Mouse (Mus musculus) stomach, embryonic 15.5 days (tissue): Measurements from ENCODE around the gene Muc4. TPM values are rescaled to one million over a fixed set of nuclear protein-coding genes. Genes with fewer than 3 reads are reported as not detected.
A peak's percentile ranks its signal among the peaks of the same experiment; 100 is the strongest.

Experiments used
- ATAC-seq: fragments of 200-750 bp; cut with Nextera tagmentation; 2 replicates; pipeline ENCODE4 v1.8.0; 2017; ENCODE audit warnings: low read depth, moderate number of reproducible peaks, moderate TSS enrichment; ENCODE audit not compliant: insufficient read depth, low FRiP score
- H3K27ac ChIP-seq: fragments of 300-500 bp; sonication (generic); 2 replicates; pipeline ENCODE4 v1.5.1; 2015; ENCODE audit warnings: mild to moderate bottlenecking, inconsistent platforms
- H3K27me3 ChIP-seq: fragments of 300-500 bp; sonication (generic); replicated peaks from 2 replicates; pipeline ENCODE4 v1.6.1; 2015; ENCODE audit warnings: inconsistent platforms
- H3K36me3 ChIP-seq: fragments of 300-500 bp; sonication (generic); 2 replicates; pipeline ENCODE4 v1.6.1; 2015; ENCODE audit warnings: inconsistent platforms
- H3K4me1 ChIP-seq: fragments of 300-500 bp; sonication (generic); 2 replicates; pipeline ENCODE4 v1.6.1; 2015; ENCODE audit warnings: inconsistent platforms
- H3K4me2 ChIP-seq: fragments of 300-500 bp; sonication (generic); 2 replicates; pipeline ENCODE4 v1.6.1; 2015; ENCODE audit warnings: mild to moderate bottlenecking, inconsistent platforms
- H3K4me3 ChIP-seq: fragments of 300-500 bp; sonication (generic); replicated peaks from 2 replicates; pipeline ENCODE4 v1.5.1; 2015; ENCODE audit warnings: inconsistent platforms
- H3K9ac ChIP-seq: fragments of 300-500 bp; sonication (generic); 2 replicates; pipeline ENCODE4 v1.6.1; 2015; ENCODE audit warnings: inconsistent platforms
- H3K9me3 ChIP-seq: fragments of 300-500 bp; sonication (generic); 2 replicates; pipeline ENCODE4 v1.6.1; 2016; ENCODE audit warnings: inconsistent platforms
- WGBS: fragments of 180-500 bp; shearing (Covaris S2); methylation state at CpG from one replicate; pipeline ENCODE4 v1.1.7; 2015; 5-methylcytosine and 5-hydroxymethylcytosine counted together
- polyA plus RNA-seq: library from polyadenylated mRNA; unstranded; fragments of >200 nt; fragmentation: Nextera tagmentation; extraction: Ambion mirVana; gene quantifications from 2 replicates; pipeline ENCODE4 v1.2.1, GENCODE M21; 2015

Muc4 gene
- polyA plus RNA-seq, 1 experiment from 2014 or later: 7.3 TPM

DNA sequence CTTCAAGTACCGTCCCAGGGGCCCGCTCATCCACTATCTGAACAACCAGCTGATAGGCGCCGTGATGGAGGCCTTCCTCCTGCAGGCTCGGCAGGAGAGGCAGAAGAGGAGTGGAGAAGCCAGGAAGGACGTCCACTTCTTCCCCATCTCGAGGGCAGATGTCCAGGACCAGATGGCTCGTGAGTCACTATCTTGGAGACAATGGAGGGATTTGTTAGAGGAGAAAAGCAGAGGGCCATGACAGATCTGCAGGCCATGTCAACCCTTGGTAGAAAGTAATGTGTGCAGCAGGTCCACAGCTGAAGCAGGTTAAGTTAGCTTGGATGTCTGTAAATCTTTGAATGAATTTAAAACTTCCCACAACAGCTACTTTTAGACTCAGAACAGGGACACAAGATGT is 43.3 kb downstream of the Muc4 start:
- no peak overlapping the region for H3K27ac ChIP-seq
- 53% methylated on average over 8 of the region's 8 CpGs for WGBS
- no peak for ATAC-seq

DNA sequence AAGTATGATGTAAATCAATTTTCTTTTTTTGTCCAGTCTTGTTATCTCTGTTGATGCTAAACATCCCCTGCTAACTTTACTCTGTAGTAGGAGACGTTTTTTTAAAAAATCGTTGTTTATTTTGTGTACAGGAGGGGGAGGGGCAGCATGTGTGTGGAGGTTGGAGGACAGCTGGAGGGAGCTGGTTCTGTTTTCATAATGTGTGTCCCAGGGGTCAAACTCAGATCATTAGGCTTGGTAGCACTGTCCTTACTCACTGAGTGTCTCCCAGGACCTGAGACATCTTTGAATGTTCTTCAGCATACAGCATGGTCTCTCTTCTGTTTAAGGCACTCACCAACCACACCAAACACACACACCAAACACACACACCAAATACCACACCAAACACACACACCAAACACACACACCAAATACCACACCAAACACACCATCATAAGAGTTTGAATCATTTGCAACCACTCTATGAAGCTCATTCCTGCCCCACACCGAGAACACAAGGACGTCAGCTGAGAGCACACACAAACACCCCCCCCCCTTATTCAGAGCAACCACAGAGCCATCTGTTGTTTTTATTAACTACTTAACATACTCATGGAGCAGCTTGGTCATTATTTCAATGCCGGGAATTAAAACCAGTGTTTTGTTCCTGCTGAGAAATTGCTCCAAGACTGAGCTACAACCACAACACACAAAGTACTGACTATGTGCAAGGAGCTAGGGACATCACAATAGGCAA is 47.8 kb downstream of the Muc4 start:
- Histone ChIP-seq H3K4me1 (no peaks in the 10 kb centered on the region), H3K9ac (no peak overlapping the region), H3K36me3 (no peaks in the 10 kb centered on the region), H3K4me2 (no peak overlapping the region), H3K27me3 (no peaks in the 10 kb centered on the region), H3K4me3 (no peak overlapping the region), H3K9me3 (no peaks in the 10 kb centered on the region), H3K27ac (no peak overlapping the region)
- ATAC-seq: no peak
- 45% methylated on average over 5 of the region's 5 CpGs for WGBS

More for the DNA sequence above, 43.3 kb downstream of the Muc4 start:
- Histone ChIP-seq H3K4me2 (no peak overlapping the region), H3K9ac (no peak overlapping the region), H3K4me1 (no peaks in the 10 kb centered on the region), H3K9me3 (no peaks in the 10 kb centered on the region), H3K36me3 (no peaks in the 10 kb centered on the region), H3K27me3 (no peaks in the 10 kb centered on the region), H3K4me3 (no peak overlapping the region)

DNA sequence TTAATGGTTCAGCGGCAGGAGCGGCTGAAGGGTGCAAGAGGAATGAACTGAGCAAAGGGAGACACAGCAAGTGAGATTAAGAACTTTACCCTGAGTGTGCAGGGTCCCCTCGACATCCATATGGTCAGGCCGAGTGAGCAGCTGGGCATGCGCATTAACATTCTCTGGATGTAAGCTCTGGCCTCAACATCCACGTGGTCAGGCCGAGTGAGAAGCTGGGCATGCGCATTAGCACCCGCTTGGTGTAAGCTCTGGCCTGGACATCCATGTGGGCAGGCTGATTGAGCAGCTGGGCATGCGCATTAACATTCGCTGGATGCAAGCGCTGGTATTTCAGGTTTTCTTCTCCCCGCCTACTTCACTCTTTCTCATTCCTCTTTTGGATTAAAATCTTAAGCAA is 49.2 kb downstream of the Muc4 start:
- no peak overlapping the region for H3K27ac ChIP-seq
- H3K36me3 ChIP-seq: no peaks in the 10 kb centered on the region
- H3K4me2 ChIP-seq: no peak overlapping the region
- no peak for ATAC-seq
- H3K9ac ChIP-seq: no peak overlapping the region
- no peaks in the 10 kb centered on the region for H3K9me3 ChIP-seq
- WGBS: 75% methylated on average over 13 of the region's 13 CpGs
- no peaks in the 10 kb centered on the region for H3K4me1 ChIP-seq
- H3K4me3 ChIP-seq: no peak overlapping the region
- H3K27me3 ChIP-seq: no peaks in the 10 kb centered on the region

DNA sequence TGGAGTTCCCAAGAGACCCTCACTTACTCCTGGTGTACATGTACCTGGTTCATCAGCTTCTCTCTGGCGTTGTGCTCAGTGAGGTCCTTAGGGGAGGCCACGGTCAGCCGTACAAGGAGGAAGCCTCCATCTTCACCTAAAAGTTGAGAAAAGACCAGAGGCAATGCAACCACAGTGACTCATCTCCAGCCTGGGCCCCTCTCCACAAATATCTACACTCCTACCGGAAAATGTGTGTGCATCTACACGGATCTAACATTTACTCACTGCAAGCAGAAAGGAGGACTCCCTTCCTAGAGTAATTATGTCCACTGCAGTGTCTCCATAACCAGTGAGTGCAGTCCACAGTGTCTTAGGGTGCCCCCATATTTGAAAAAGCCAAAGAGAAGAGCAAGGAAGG is 54.4 kb downstream of the Muc4 start:
- Histone ChIP-seq H3K27me3 (no peaks in the 10 kb centered on the region), H3K4me3 (no peak overlapping the region), H3K9me3 (no peaks in the 10 kb centered on the region), H3K36me3 (no peaks in the 10 kb centered on the region), H3K9ac (no peak overlapping the region), H3K4me2 (no peak overlapping the region), H3K27ac (no peak overlapping the region), H3K4me1 (no peaks in the 10 kb centered on the region)
- WGBS: 85% methylated on average over 5 of the region's 5 CpGs
- no peak for ATAC-seq

DNA sequence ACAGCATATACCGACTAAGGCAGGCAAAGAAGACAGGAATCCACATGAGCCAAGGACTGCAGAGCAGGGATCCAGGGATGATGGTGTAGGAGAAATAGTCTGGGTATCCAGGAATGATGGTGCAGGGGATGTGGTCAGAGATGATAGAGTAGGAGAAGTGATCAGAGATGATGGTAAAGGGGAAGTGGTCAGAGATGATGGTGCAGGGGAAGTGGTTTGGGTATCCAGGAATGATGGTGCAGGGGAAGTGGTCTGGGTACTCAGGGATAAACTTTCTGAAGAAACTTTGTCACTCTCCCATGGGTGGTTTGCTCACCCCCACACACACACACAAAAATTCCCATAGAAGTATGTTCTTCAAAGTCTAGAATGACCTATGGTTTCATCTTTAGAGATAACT is 59.5 kb downstream of the Muc4 start:
- Histone ChIP-seq H3K27ac (no peak overlapping the region), H3K27me3 (no peaks in the 10 kb centered on the region), H3K4me2 (no peak overlapping the region), H3K9me3 (no peaks in the 10 kb centered on the region), H3K9ac (no peak overlapping the region), H3K4me3 (no peak overlapping the region), H3K36me3 (no peaks in the 10 kb centered on the region), H3K4me1 (no peaks in the 10 kb centered on the region)
- WGBS: 74% methylated on average over 1 of the region's 1 CpGs
- ATAC-seq: no peak

DNA sequence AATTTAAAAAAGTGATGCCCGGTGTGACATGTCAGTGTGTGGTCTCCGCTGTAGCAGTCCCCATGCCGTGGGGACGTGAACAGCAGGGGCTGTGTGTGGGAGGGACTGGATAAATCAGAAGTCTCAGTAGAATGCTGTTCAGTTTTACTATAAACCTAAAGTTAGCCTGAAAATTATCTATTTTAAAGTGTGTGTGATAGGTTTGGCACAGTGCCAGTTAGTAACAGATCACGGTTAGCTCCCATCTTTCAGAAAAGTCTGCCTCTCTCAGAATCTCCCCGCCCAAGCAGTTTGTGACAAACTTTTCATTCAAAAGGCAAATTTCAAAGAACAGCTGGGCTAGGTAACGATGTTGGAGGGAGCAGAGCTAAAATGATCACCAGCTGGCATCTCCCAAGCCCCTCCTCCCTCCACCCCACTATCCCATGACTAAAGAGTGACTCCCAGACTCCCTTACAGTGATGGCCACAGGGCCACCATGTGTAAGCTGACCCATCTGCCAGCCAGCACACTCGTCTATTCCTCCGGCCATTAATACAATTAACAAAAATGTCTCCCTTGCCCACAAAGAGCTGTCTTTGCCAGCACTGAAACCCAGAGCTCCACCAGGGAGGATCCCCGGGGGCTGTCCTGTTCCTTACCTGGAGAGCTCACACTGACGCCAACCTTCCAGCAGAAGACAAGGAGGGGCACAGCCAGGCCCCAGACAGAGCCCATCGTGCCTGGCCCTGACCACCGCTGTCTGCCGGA is 61.2 kb downstream of the Muc4 start:
- no peak overlapping the region for H3K9ac ChIP-seq
- H3K36me3 ChIP-seq: no peaks in the 10 kb centered on the region
- H3K4me2 ChIP-seq: no peak overlapping the region
- no peak overlapping the region for H3K27ac ChIP-seq
- no peak overlapping the region for H3K4me3 ChIP-seq
- no peaks in the 10 kb centered on the region for H3K27me3 ChIP-seq
- peak; percentile 47; the same call in 1 of the 2 replicates for ATAC-seq
- 70% methylated on average over 14 of the region's 14 CpGs for WGBS
- H3K4me1 ChIP-seq: no peaks in the 10 kb centered on the region
- H3K9me3 ChIP-seq: no peaks in the 10 kb centered on the region

DNA sequence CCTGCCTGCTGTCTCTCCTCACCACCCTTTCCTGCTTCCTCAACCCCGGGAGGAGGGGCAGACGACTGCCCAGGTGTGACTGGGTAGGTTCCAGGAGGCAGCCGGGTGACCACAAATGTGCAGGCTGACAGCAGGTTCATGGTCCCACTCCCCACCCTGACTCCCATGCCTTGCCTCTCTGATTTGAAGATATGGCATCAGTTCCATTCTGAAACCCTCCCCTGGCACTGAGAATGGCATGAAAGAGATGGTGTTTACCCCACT is 61.7 kb downstream of the Muc4 start, which contains the start of gene Muc20:
Muc20 (minus strand) TSS at position 10 of the 264 bp plus-strand sequence.
- Histone ChIP-seq H3K9ac (no peak within 1 kb of the TSS), H3K4me2 (no peak within 1 kb of the TSS), H3K4me1 (no peaks in the 10 kb centered on the region), H3K9me3 (no peaks in the 10 kb centered on the region), H3K4me3 (no peak within 1 kb of the TSS), H3K36me3 (no peaks in the 10 kb centered on the region), H3K27me3 (no peaks in the 10 kb centered on the region), H3K27ac (no peak within 1 kb of the TSS)
- 64% methylated on average over 3 of the region's 3 CpGs for WGBS
- ATAC-seq: no peak

DNA sequence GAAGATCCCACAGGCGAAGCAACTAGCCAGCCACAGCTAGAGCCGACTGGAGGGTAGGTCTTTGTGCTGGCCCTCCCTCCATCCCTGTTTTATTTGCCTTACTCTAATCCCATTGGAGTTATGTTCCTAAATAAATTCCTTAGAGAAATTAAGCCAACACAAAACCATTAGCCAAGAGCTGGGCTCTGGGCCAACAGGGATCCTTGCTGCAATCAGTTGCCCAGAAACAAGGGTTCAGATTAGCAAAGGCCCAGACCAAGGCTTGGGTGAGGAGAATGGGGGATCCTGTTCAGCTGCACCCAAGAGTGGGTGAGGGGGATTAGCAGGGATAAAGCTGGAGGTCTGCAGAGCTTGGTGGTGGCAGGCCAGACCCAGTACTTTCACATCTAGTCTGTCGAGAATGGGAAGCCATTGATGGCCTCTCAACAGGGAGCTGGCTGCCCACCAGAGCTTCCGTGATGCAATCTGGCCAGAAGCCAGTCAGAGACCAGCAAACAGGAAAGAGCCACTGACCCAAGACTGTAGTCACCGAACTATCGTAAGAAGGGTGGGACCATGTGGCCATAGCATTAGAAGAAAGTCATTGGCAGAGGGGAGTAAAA is 67.7 kb downstream of the Muc4 start:
- 47% methylated on average over 6 of the region's 6 CpGs for WGBS
- no peaks in the 10 kb centered on the region for H3K27me3 ChIP-seq
- H3K4me2 ChIP-seq: no peak overlapping the region
- H3K36me3 ChIP-seq: no peaks in the 10 kb centered on the region
- no peak overlapping the region for H3K4me3 ChIP-seq
- peak overlapping the region; percentile 52; the same call in 1 of the 2 replicates for H3K27ac ChIP-seq
- no peaks in the 10 kb centered on the region for H3K9me3 ChIP-seq
- peaks cover 6% of the 10 kb centered on the region; the same call in 1 of the 2 replicates for H3K4me1 ChIP-seq
- H3K9ac ChIP-seq: no peak overlapping the region
- ATAC-seq: peak; percentile 13; the same call in 1 of the 2 replicates

DNA sequence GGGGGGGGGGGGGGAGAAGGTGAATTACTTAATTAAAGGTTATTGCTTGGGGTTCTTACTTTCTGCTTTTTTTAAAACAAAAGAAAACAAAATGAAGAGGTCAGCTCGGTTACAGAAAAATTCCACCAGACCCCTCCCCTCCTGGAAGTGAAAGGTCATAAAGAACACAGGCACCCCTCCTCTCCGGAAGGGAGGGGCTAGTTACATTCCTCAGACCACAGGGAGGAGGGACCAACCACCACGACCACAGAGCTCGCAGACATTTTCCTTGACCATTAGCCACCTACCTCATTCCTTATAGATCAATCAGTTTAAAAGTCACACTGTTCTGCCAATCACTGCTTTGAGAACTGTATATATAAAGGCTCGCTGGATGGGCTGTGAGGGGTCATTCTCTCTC is 68.2 kb downstream of the Muc4 start:
- no peaks in the 10 kb centered on the region for H3K9me3 ChIP-seq
- no peak for ATAC-seq
- H3K27ac ChIP-seq: no peak overlapping the region
- H3K27me3 ChIP-seq: no peaks in the 10 kb centered on the region
- H3K4me2 ChIP-seq: no peak overlapping the region
- peaks cover 6% of the 10 kb centered on the region; the same call in 1 of the 2 replicates for H3K4me1 ChIP-seq
- H3K36me3 ChIP-seq: no peaks in the 10 kb centered on the region
- no peak overlapping the region for H3K9ac ChIP-seq
- 32% methylated on average over 5 of the region's 5 CpGs for WGBS
- no peak overlapping the region for H3K4me3 ChIP-seq

DNA sequence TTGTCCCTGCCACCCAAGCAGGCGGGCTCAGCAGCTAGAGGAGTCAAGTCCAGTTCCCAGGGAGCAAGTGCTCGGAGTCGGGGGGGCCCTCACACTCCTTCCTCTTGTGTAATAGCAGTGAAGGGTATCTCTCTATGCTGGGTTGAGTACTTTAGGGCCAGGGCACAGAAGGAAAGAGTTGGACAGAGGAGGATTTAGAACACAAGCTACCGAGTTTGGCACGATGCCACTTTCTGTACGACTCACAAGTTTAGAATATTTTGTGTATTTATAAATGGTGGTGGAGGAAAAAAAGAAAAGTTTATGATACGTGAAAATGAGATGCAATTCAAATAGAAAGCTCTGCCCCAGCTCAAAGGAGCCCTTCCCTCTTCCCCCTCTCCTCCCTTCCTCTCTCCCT is 69.5 kb downstream of the Muc4 start:
- Histone ChIP-seq H3K4me3 (no peak overlapping the region), H3K36me3 (no peaks in the 10 kb centered on the region), H3K4me2 (no peak overlapping the region), H3K9me3 (no peaks in the 10 kb centered on the region), H3K4me1 (peaks cover 6% of the 10 kb centered on the region; the same call in 1 of the 2 replicates), H3K9ac (no peak overlapping the region), H3K27me3 (no peaks in the 10 kb centered on the region), H3K27ac (no peak overlapping the region)
- WGBS: 58% methylated on average over 7 of the region's 7 CpGs
- ATAC-seq: no peak

DNA sequence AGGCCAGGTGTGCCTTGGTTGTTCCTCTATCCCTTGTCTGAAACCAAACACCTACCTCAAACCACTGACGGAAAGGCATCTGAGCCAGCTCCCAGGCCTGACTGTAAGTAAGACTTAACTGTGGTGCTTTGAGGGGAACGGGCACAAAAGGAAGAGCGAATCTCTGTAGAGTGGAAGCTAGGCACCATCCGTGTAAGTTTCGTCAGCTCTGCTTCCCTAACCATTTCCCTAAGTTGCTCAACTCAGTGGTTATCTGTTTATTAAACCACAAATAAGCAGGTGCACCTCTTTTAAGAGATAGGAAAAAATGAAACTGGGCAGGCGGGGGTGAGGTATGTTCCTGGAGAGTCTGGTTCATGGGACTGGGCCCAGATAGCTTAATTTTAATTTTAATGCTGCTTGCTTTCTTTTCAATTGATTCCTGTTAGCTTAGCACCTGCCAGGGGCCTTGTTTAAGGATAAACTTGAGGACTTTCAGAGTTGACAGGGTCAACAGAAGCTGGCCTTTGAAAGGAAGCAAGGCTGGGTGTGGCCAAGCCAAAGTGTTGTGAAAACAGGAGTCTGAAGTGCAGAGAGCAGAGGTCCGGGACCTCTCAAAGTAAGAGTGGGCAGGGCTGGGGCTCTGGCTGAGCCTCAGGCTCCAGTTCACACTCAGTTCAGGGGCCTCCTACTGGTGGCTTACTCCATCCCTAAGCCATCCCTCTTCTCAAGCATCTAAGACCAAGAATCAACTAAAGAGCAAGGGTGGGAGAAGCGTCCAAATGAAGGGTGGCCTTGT is 71.9 kb downstream of the Muc4 start:
- peak; percentile 57; the same call in 1 of the 2 replicates for ATAC-seq
- Histone ChIP-seq H3K36me3 (no peaks in the 10 kb centered on the region), H3K27ac (peak overlapping the region; percentile 31; the same call in 1 of the 2 replicates), H3K9ac (no peak overlapping the region), H3K4me3 (no peak overlapping the region), H3K4me1 (peaks cover 6% of the 10 kb centered on the region; the same call in 1 of the 2 replicates), H3K4me2 (no peak overlapping the region), H3K9me3 (no peaks in the 10 kb centered on the region), H3K27me3 (no peaks in the 10 kb centered on the region)
- WGBS: 51% methylated on average over 8 of the region's 8 CpGs
